Mouse (Mus musculus) embryonic facial prominence, embryonic 14.5 days (tissue): Measurements from ENCODE around the gene Fsd2. TPM values are rescaled to one million over a fixed set of nuclear protein-coding genes. Genes with fewer than 3 reads are reported as not detected.

ENCODE experiments used
- ATAC-seq: fragments of 200-750 bp; cut with Nextera tagmentation; 2 replicates; pipeline ENCODE4 v1.8.0; 2017; ENCODE audit warnings: low read depth, moderate number of reproducible peaks, moderate TSS enrichment
- DNase-seq: peaks from one replicate; pipeline ENCODE4 v3.0.0-alpha.2; 2015; ENCODE audit warnings: low spot score
- H3K27ac ChIP-seq: fragments of 300-500 bp; sonication (generic); replicated peaks from 2 replicates; pipeline ENCODE4 v1.5.1; 2014; ENCODE audit warnings: low read depth, mild to moderate bottlenecking, low read length, moderate library complexity
- H3K27me3 ChIP-seq: fragments of 300-500 bp; sonication (generic); replicated peaks from 2 replicates; pipeline ENCODE4 v1.6.1; 2014; ENCODE audit warnings: low read length; ENCODE audit not compliant: control insufficient read depth, insufficient read depth
- H3K36me3 ChIP-seq: fragments of 300-500 bp; sonication (generic); 2 replicates; pipeline ENCODE4 v1.6.1; 2014; ENCODE audit warnings: low read length, mixed read lengths; ENCODE audit not compliant: control insufficient read depth, insufficient read depth
- H3K4me1 ChIP-seq: fragments of 300-500 bp; sonication (generic); 2 replicates; pipeline ENCODE4 v1.6.1; 2014; ENCODE audit warnings: antibody characterized with exemption, low read length; ENCODE audit not compliant: control insufficient read depth, insufficient read depth
- H3K4me2 ChIP-seq: fragments of 300-500 bp; sonication (generic); 2 replicates; pipeline ENCODE4 v1.6.1; 2014; ENCODE audit warnings: low read depth, mild to moderate bottlenecking, low read length, moderate library complexity, mixed read lengths
- H3K4me3 ChIP-seq: fragments of 300-500 bp; sonication (generic); 2 replicates; pipeline ENCODE4 v1.5.1; 2014; ENCODE audit warnings: low read depth, mild to moderate bottlenecking, low read length
- H3K9ac ChIP-seq: fragments of 300-500 bp; sonication (generic); 2 replicates; pipeline ENCODE4 v1.6.1; 2014; ENCODE audit warnings: low read depth, mild to moderate bottlenecking, low read length, moderate library complexity, mixed read lengths
- H3K9me3 ChIP-seq: fragments of 300-500 bp; sonication (generic); 2 replicates; pipeline ENCODE4 v1.6.1; 2016; ENCODE audit warnings: low read length; ENCODE audit not compliant: control insufficient read depth
- WGBS: fragments of 180-500 bp; shearing (Covaris S2); extraction: QIAGEN DNeasy Blood & Tissue Kit; methylation state at CpG from one replicate; pipeline ENCODE4 v1.1.7; 2014; 5-methylcytosine and 5-hydroxymethylcytosine counted together
- polyA plus RNA-seq: library from polyadenylated mRNA; unstranded; fragments of >200 nt; fragmentation: Nextera tagmentation; extraction: Ambion mirVana; gene quantifications from 2 replicates; pipeline ENCODE4 v1.2.1, GENCODE M21; 2014

The Fsd2 gene
- polyA plus RNA-seq, 1 experiment from 2014 or later = 5.0 TPM

GRCm38 (mm10) chr7:81570752-81571107 is 4.0 kb upstream of the Fsd2 start:
- Histone ChIP-seq H3K36me3 (no peaks in the 10 kb centered on the region), H3K27me3 (no peaks in the 10 kb centered on the region), H3K4me1 (peaks cover 4% of the 10 kb centered on the region; the same call in 1 of the 2 replicates), H3K9me3 (no peaks in the 10 kb centered on the region), H3K27ac (no peak overlapping the region), H3K4me3 (peak overlapping the region; percentile 81), H3K9ac (no peak overlapping the region), H3K4me2 (peak overlapping the region; percentile 46)
- ATAC-seq (peak; percentile 19), DNase-seq (no peak)
- WGBS = 7% methylated on average over 5 of the region's 5 CpGs

- no peaks in the 10 kb centered on the region for H3K36me3 ChIP-seq
- H3K4me3 ChIP-seq = no peak overlapping the region
- no peaks in the 10 kb centered on the region for H3K9me3 ChIP-seq
- no peak overlapping the region for H3K4me2 ChIP-seq
- no peak overlapping the region for H3K27ac ChIP-seq
- no peaks in the 10 kb centered on the region for H3K27me3 ChIP-seq
- WGBS = 95% methylated on average over 3 of the region's 3 CpGs
- ATAC-seq (no peak), DNase-seq (no peak)
- no peak overlapping the region for H3K9ac ChIP-seq
- H3K4me1 ChIP-seq = peaks cover 4% of the 10 kb centered on the region; the same call in 1 of the 2 replicates
Measured at GRCm38 (mm10) chr7:81570271-81570670, 3.5 kb upstream of the Fsd2 start.

GRCm38 (mm10) chr7:81569851-81570250 is 3.1 kb upstream of the Fsd2 start:
- H3K4me1 ChIP-seq = peaks cover 4% of the 10 kb centered on the region; the same call in 1 of the 2 replicates
- no peak overlapping the region for H3K4me2 ChIP-seq
- H3K4me3 ChIP-seq = no peak overlapping the region
- no peaks in the 10 kb centered on the region for H3K9me3 ChIP-seq
- H3K36me3 ChIP-seq = no peaks in the 10 kb centered on the region
- WGBS = 100% methylated on average over 1 of the region's 1 CpGs
- no peak overlapping the region for H3K9ac ChIP-seq
- H3K27ac ChIP-seq = no peak overlapping the region
- no peaks in the 10 kb centered on the region for H3K27me3 ChIP-seq
- DNase-seq (no peak), ATAC-seq (no peak)

- H3K4me1 ChIP-seq = no peaks in the 10 kb centered on the region
- H3K9me3 ChIP-seq = no peaks in the 10 kb centered on the region
- ATAC-seq = no peak
- no peaks in the 10 kb centered on the region for H3K36me3 ChIP-seq
- H3K27me3 ChIP-seq = no peaks in the 10 kb centered on the region
- no peak overlapping the region for H3K27ac ChIP-seq
- no peak overlapping the region for H3K9ac ChIP-seq
- no peak overlapping the region for H3K4me2 ChIP-seq
- WGBS = 92% methylated on average over 5 of the region's 5 CpGs
- no peak overlapping the region for H3K4me3 ChIP-seq
- DNase-seq = no peak
Measured at GRCm38 (mm10) chr7:81567396-81567795, 652 bp upstream of the Fsd2 start.

GRCm38 (mm10) chr7:81566332-81566731 is 412 bp downstream of the Fsd2 start:
- Histone ChIP-seq H3K4me1 (no peaks in the 10 kb centered on the region), H3K9me3 (no peaks in the 10 kb centered on the region), H3K27ac (no peak overlapping the region), H3K36me3 (no peaks in the 10 kb centered on the region), H3K9ac (no peak overlapping the region), H3K4me2 (no peak overlapping the region), H3K4me3 (no peak overlapping the region), H3K27me3 (no peaks in the 10 kb centered on the region)
- no peak for ATAC-seq
- 68% methylated on average over 4 of the region's 4 CpGs for whole genome bisulfite sequencing
- no peak for DNase-seq

- H3K4me2 ChIP-seq = no peak overlapping the region
- 57% methylated on average over 7 of the region's 7 CpGs for WGBS
- peak; percentile 44; the same call in 1 of the 2 replicates for ATAC-seq
- DNase-seq = peak; percentile 45
- H3K27ac ChIP-seq = no peak overlapping the region
- H3K4me1 ChIP-seq = no peaks in the 10 kb centered on the region
- no peaks in the 10 kb centered on the region for H3K36me3 ChIP-seq
- no peaks in the 10 kb centered on the region for H3K9me3 ChIP-seq
- H3K9ac ChIP-seq = no peak overlapping the region
- no peaks in the 10 kb centered on the region for H3K27me3 ChIP-seq
- H3K4me3 ChIP-seq = no peak overlapping the region
Measured at GRCm38 (mm10) chr7:81565381-81566055, 1.2 kb downstream of the Fsd2 start.

- no peak for DNase-seq
- H3K9ac ChIP-seq = no peak overlapping the region
Measured at GRCm38 (mm10) chr7:81564766-81565165, 2.0 kb downstream of the Fsd2 start.

GRCm38 (mm10) chr7:81563506-81564015 is 3.2 kb downstream of the Fsd2 start:
- WGBS = 83% methylated on average over 4 of the region's 4 CpGs
- no peak overlapping the region for H3K9ac ChIP-seq
- no peaks in the 10 kb centered on the region for H3K36me3 ChIP-seq
- ATAC-seq (no peak), DNase-seq (no peak)
- H3K9me3 ChIP-seq = no peaks in the 10 kb centered on the region
- no peaks in the 10 kb centered on the region for H3K4me1 ChIP-seq
- no peaks in the 10 kb centered on the region for H3K27me3 ChIP-seq
- no peak overlapping the region for H3K4me2 ChIP-seq
- no peak overlapping the region for H3K4me3 ChIP-seq
- H3K27ac ChIP-seq = no peak overlapping the region

More at GRCm38 (mm10) chr7:81564766-81565165, 2.0 kb downstream of the Fsd2 start:
- H3K4me1 ChIP-seq = no peaks in the 10 kb centered on the region
- no peak overlapping the region for H3K4me3 ChIP-seq
- H3K9me3 ChIP-seq = no peaks in the 10 kb centered on the region
- no peak overlapping the region for H3K4me2 ChIP-seq
- 77% methylated on average over 7 of the region's 7 CpGs for WGBS
- no peak for ATAC-seq
- H3K27me3 ChIP-seq = no peaks in the 10 kb centered on the region
- H3K36me3 ChIP-seq = no peaks in the 10 kb centered on the region
- H3K27ac ChIP-seq = no peak overlapping the region

GRCm38 (mm10) chr7:81561211-81561610 is 5.5 kb downstream of the Fsd2 start:
- DNase-seq = no peak
- no peaks in the 10 kb centered on the region for H3K27me3 ChIP-seq
- no peak overlapping the region for H3K9ac ChIP-seq
- H3K4me3 ChIP-seq = no peak overlapping the region
- 66% methylated on average over 5 of the region's 5 CpGs for WGBS
- no peaks in the 10 kb centered on the region for H3K36me3 ChIP-seq
- no peaks in the 10 kb centered on the region for H3K9me3 ChIP-seq
- no peak for ATAC-seq
- H3K27ac ChIP-seq = no peak overlapping the region
- H3K4me2 ChIP-seq = no peak overlapping the region
- no peaks in the 10 kb centered on the region for H3K4me1 ChIP-seq
